ENCODE assay signal across 28 mouse cellular contexts in the genomic region with DNA sequence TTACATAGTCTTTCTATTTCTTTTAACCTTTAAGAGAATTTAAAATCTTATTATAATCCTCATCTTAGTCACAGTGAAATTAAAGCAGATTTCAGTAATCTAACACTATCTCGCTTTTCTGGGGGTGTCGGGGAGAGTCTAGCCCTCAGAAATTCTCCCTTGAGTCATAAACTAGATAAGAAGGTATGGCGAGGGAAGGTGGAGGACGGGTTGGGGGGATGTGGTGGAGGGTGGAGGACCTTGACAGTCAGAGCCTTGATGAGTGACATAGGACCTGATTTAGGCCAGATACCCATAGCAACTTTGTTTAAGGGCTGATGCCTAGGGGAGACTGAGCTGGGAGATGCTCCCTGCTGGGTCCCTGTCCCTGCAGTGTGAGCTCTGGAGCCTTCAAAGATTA.
A peak's percentile ranks its signal among the peaks of the same experiment; 100 is the strongest.
DNase-seq lines count a peak whose midpoint lies in the region; ATAC-seq lines count a peak whose summit lies in the region.
"Had no signal": no experiment of that assay in that cellular context is flagged by ENCODE, and none has a peak within 500 bp of the region (broad histone marks: within the 10 kb centered on the region; RNA-seq: fewer than 3 reads in every experiment).

No protein-coding gene starts in this region.

- WGBS in heart, embryonic 12.5 days: 21% methylated on average over 4 of the region's 4 CpGs
- WGBS in embryonic facial prominence, embryonic 15.5 days: 76% methylated on average over 4 of the region's 4 CpGs

- H3K4me3 ChIP-seq in heart, embryonic 12.5 days: no peak overlapping the region
- H3K4me3 ChIP-seq in embryonic facial prominence, embryonic 15.5 days (replicated peaks): no peak overlapping the region
- H3K4me3 ChIP-seq: embryonic facial prominence, embryonic 12.5 days; forebrain, embryonic 10.5 days; forebrain, embryonic 13.5 days; heart, adult 2 months; heart, embryonic 10.5 days; hindbrain, embryonic 10.5 days; intestine, embryonic 15.5 days had no signal

- H3K9me3 ChIP-seq in heart, embryonic 12.5 days (replicated peaks): no peaks in the 10 kb centered on the region
- no peaks in the 10 kb centered on the region for H3K9me3 ChIP-seq in embryonic facial prominence, embryonic 15.5 days (replicated peaks)
- H3K9me3 ChIP-seq: embryonic facial prominence, embryonic 12.5 days; forebrain, embryonic 10.5 days; forebrain, embryonic 13.5 days; heart, embryonic 10.5 days; hindbrain, embryonic 10.5 days; intestine, embryonic 15.5 days had no signal

- DNase-seq in heart, postnatal 36 days: no peak
- DNase-seq in natural killer cell, adult 2 months (ENCODE audit: low spot score in 2 of 2): peak; percentile 8 to 24
- DNase-seq in kidney, adult 18-20 months: no peak
- no peak for DNase-seq in adrenal gland, adult 8-10 months
- DNase-seq: adrenal gland, adult 2 months; adrenal gland, postnatal 25 days; B cell, adult 2 months; cerebellum, adult 11-12 months; cerebellum, adult 9-10 months; cerebellum, postnatal 14 days; gastrocnemius, postnatal 10 days; gastrocnemius, postnatal 36 days; heart, adult 2 months; kidney, adult 11 months had no signal

- no peak overlapping the region for H3K9ac ChIP-seq in heart, embryonic 12.5 days
- H3K9ac ChIP-seq in embryonic facial prominence, embryonic 15.5 days: no peak overlapping the region
- H3K9ac ChIP-seq: embryonic facial prominence, embryonic 12.5 days; forebrain, embryonic 13.5 days; hindbrain, embryonic 14.5 days; intestine, embryonic 15.5 days had no signal

- H3K27me3 ChIP-seq in heart, embryonic 12.5 days (replicated peaks): 0 out of 2 replicates have a peak, but pooled peaks cover 10% of the 10 kb centered on the region
- H3K27me3 ChIP-seq in embryonic facial prominence, embryonic 15.5 days: no peaks in the 10 kb centered on the region
- H3K27me3 ChIP-seq: forebrain, embryonic 13.5 days; intestine, embryonic 15.5 days; Patski had no signal

- ATAC-seq in heart, embryonic 12.5 days (ENCODE audit: insufficient number of reproducible peaks, low FRiP score): no peak
- peak; percentile 53 for ATAC-seq in CD4-positive, CD25-positive, alpha-beta regulatory T cell, adult 4 months
- no peak for ATAC-seq in embryonic facial prominence, embryonic 15.5 days (ENCODE audit: insufficient number of reproducible peaks, low FRiP score, low TSS enrichment, low read depth)
- ATAC-seq: forebrain, embryonic 13.5 days; forebrain, embryonic 16.5 days; hindbrain, postnatal 0 days; intestine, embryonic 15.5 days; Patski had no signal

- H3K36me3 ChIP-seq in heart, embryonic 12.5 days: no peaks in the 10 kb centered on the region
- H3K36me3 ChIP-seq in embryonic facial prominence, embryonic 15.5 days: peaks cover 3% of the 10 kb centered on the region; the same call in 1 of the 2 replicates
- H3K36me3 ChIP-seq: forebrain, embryonic 10.5 days; G1E; heart, embryonic 10.5 days; hindbrain, embryonic 10.5 days; intestine, embryonic 15.5 days had no signal

- H3K27ac ChIP-seq in heart, embryonic 12.5 days (ENCODE audit: poor library complexity, severe bottlenecking): no peak overlapping the region
- 0 out of 2 replicates have a peak overlapping the region, but pooled peaks have one; percentile 17 for H3K27ac ChIP-seq in embryonic facial prominence, embryonic 15.5 days (replicated peaks)
- H3K27ac ChIP-seq: embryonic facial prominence, embryonic 12.5 days; forebrain, embryonic 10.5 days; forebrain, embryonic 13.5 days; heart, adult 2 months; heart, embryonic 10.5 days; hindbrain, embryonic 10.5 days; hindbrain, embryonic 14.5 days; hindbrain, postnatal 0 days; intestine, embryonic 15.5 days had no signal

- H3K4me2 ChIP-seq in heart, embryonic 12.5 days: peak overlapping the region; percentile 13; the same call in 1 of the 2 replicates
- no peak overlapping the region for H3K4me2 ChIP-seq in embryonic facial prominence, embryonic 15.5 days (replicated peaks)
- H3K4me2 ChIP-seq: embryonic facial prominence, embryonic 12.5 days; forebrain, embryonic 13.5 days; hindbrain, embryonic 14.5 days; intestine, embryonic 15.5 days had no signal

- intact Hi-C loops in heart, postnatal 36 days (cut with DNase I): no loop called here

- H3K4me1 ChIP-seq in heart, embryonic 12.5 days (replicated peaks): peaks cover 6% of the 10 kb centered on the region; the same call in 1 of the 2 replicates
- peaks cover 11% of the 10 kb centered on the region for H3K4me1 ChIP-seq in embryonic facial prominence, embryonic 15.5 days
- H3K4me1 ChIP-seq: intestine, embryonic 15.5 days had no signal

Comparison
In these comparisons a context has a peak if more than half of its experiments do, and no peak if none do; other contexts are left out.
1. DNase-seq: peak in natural killer cell, adult 2 months (2 of 2); none in heart, postnatal 36 days (0 of 2), kidney, adult 18-20 months (single experiment) and adrenal gland, adult 8-10 months (single experiment).